Mouse (Mus musculus): Measurements from ENCODE around the gene Wdr26. TPM values are rescaled to one million over a fixed set of nuclear protein-coding genes. Genes with fewer than 3 reads are reported as not detected.

Gene Wdr26
- polyA plus RNA-seq, 1 experiment from 2014 or later: 25.9 TPM

DNA sequence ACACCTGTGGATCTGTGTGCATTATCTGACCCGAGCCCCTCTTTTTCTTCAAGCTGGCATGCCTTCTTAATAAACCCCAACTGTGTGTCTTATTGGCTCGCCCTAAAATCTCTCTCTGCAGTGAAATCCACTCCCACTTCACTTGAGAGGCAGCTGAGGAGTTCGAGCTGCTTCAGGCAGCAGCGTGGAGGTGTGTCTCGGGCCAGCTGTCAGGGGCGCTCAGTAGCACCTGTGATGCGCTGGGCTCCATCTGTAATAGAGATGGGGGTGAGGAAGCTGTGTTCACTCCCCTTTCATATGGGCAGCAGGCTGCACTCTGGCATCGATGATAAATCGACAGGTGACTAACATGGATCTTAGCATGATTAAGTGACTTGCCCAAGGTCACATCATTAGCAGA is 43.6 kb upstream of the Wdr26 start:
- H3K4me3 ChIP-seq: peak overlapping the region; percentile 58; the same call in 1 of the 2 replicates
- H3K4me1 ChIP-seq: peaks cover 65% of the 10 kb centered on the region
- H3K9me3 ChIP-seq: no peaks in the 10 kb centered on the region

DNA sequence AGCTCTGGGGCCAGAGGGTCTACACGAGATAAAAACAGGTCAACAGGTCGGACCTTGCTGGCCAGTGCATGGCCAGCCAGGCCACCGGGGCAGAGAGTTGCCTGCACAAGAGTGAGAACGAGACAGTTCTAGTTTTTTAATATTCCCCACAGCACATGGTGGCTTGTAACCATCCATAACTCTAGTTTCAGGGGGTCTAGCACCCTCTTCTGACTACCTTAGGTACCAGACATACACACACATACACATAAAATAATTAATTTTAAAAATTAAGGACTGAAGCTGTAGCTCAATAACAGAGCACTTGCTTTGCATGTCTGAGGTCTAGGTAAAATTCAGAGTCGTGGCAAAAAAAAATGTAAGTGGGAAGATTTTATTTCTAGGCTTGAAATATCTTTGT is 39.8 kb upstream of the Wdr26 start:
- Histone ChIP-seq H3K9me3 (no peaks in the 10 kb centered on the region), H3K27me3 (replicated peaks) (no peaks in the 10 kb centered on the region), H3K27ac (replicated peaks) (peak overlapping the region; percentile 39; the same call in 1 of the 2 replicates), H3K4me3 (no peak overlapping the region), H3K4me2 (no peak overlapping the region), H3K9ac (peak overlapping the region; percentile 44; the same call in 1 of the 2 replicates), H3K4me1 (peaks cover 38% of the 10 kb centered on the region), H3K36me3 (no peaks in the 10 kb centered on the region)
- 66% methylated on average over 5 of the region's 5 CpGs for WGBS
- no peak for ATAC-seq (ENCODE audit: extremely low read depth, insufficient number of reproducible peaks, low FRiP score, low TSS enrichment)

More for the DNA sequence above, 43.6 kb upstream of the Wdr26 start:
- ATAC-seq (ENCODE audit: extremely low read depth, insufficient number of reproducible peaks, low FRiP score, low TSS enrichment): no peak
- peak overlapping the region; percentile 92 for H3K4me2 ChIP-seq
- 57% methylated on average over 9 of the region's 9 CpGs for WGBS
- H3K27me3 ChIP-seq (replicated peaks): no peaks in the 10 kb centered on the region
- no peaks in the 10 kb centered on the region for H3K36me3 ChIP-seq
- peak overlapping the region; percentile 89; the same call in 1 of the 2 replicates for H3K27ac ChIP-seq (replicated peaks)
- peak overlapping the region; percentile 83; the same call in 1 of the 2 replicates for H3K9ac ChIP-seq

DNA sequence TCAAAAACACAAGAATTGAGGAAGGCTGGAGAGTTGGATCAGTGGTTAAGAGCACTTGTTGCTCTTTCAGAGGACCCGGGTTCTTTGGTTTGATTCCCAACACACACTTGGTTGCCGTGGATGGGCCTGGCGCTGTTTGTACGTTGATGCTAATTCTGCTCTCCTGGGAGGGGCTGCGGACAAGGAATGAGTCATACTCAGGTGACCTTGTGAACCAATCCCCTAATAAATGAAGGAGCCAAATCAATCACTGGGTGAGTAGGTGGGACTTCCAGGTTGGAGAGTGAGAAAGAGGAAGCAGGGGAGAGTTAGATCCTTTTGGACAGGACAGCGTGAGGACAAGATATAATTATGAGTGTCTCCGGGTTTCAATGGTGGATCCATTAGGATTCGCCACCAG is 39.2 kb upstream of the Wdr26 start:
- no peaks in the 10 kb centered on the region for H3K9me3 ChIP-seq
- no peaks in the 10 kb centered on the region for H3K36me3 ChIP-seq
- peaks cover 38% of the 10 kb centered on the region for H3K4me1 ChIP-seq
- 89% methylated on average over 8 of the region's 8 CpGs for WGBS
- H3K4me3 ChIP-seq: no peak overlapping the region
- no peak overlapping the region for H3K9ac ChIP-seq
- no peak for ATAC-seq (ENCODE audit: extremely low read depth, insufficient number of reproducible peaks, low FRiP score, low TSS enrichment)
- H3K27ac ChIP-seq (replicated peaks): no peak overlapping the region
- no peaks in the 10 kb centered on the region for H3K27me3 ChIP-seq (replicated peaks)
- H3K4me2 ChIP-seq: no peak overlapping the region

DNA sequence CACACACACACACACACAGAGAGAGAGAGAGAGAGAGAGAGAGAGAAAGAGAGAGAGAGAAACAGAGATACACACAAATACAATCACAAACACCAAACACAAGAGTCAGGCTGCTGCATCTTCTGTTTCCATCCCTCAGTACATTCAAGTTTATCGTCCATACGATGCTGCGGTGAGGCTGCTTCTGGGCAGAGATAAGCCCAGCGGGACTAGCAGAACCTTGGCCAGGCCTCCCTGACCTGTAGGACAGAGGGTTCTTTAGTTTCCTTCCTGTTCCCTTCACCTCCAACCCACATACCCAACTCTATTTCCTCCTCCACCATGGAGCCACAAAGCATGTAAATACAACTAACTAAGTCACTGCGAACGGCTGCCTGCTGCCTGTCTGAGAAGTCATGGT is 37.7 kb upstream of the Wdr26 start:
- H3K9me3 ChIP-seq: no peaks in the 10 kb centered on the region
- WGBS: 59% methylated on average over 6 of the region's 6 CpGs

DNA sequence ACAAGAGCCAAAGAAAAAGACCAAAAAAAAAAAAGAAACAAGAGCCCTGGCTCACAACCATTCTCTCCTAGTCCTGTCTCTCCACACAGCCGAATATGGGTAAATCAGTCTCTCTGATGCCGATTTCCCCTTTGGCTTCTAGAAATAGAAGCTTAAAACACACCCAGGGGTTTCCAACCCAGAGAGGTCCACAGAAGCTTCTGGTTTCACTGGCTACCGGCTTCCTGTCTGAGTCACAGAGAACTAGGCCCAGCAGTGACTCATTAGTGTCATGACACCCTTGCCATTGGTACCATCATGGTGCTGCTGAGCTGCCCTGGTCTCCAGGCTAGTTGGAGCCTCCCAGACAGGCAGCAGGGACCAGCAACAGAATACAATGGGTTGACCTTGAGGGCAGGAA is 35.4 kb upstream of the Wdr26 start:
- no peak overlapping the region for H3K4me2 ChIP-seq
- ATAC-seq (ENCODE audit: extremely low read depth, insufficient number of reproducible peaks, low FRiP score, low TSS enrichment): no peak
- H3K9ac ChIP-seq: peak overlapping the region; percentile 21; the same call in 1 of the 2 replicates
- H3K27me3 ChIP-seq (replicated peaks): no peaks in the 10 kb centered on the region
- no peak overlapping the region for H3K4me3 ChIP-seq
- no peaks in the 10 kb centered on the region for H3K36me3 ChIP-seq
- no peaks in the 10 kb centered on the region for H3K9me3 ChIP-seq
- peak overlapping the region; percentile 57; the same call in 1 of the 2 replicates for H3K27ac ChIP-seq (replicated peaks)
- H3K4me1 ChIP-seq: peaks cover 25% of the 10 kb centered on the region
- WGBS: 49% methylated on average over 3 of the region's 3 CpGs

More for the DNA sequence above, 37.7 kb upstream of the Wdr26 start:
- ATAC-seq (ENCODE audit: extremely low read depth, insufficient number of reproducible peaks, low FRiP score, low TSS enrichment): no peak
- Histone ChIP-seq H3K9ac (no peak overlapping the region), H3K4me2 (no peak overlapping the region), H3K27me3 (replicated peaks) (no peaks in the 10 kb centered on the region), H3K36me3 (no peaks in the 10 kb centered on the region), H3K27ac (replicated peaks) (no peak overlapping the region), H3K4me3 (no peak overlapping the region), H3K4me1 (peaks cover 32% of the 10 kb centered on the region)

DNA sequence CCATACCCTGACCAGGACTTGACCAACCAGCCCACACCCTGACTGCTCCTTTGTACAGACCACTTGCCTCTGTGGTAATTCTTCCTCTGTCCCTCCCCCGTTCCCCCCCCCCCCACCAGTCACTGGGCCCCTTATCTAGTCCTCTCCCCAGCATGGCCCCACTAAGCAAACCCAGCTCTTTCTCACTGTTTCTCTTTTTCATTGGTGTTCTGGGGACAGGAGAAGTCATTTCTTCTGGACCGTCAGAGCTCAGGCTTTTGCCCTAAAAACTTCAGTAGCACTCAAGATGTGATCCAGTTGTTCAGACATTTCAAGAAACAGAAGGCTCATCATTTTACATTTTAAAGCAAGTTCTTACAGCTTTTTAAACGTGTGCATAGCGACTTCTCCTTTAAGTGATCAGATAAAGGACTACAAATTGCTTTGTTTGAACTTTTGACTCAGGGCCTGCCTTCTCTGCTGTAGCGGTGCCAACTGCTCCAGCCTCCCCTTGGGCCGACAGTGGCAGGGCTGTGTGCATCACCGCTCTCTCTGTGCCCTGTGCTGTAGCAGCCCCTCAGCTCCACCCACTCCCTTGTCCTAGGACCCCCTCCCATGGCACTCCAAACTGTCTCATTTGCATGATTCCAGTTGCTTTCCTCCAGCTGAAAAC is 34.8 kb upstream of the Wdr26 start:
- peak overlapping the region; percentile 21; the same call in 1 of the 2 replicates for H3K9ac ChIP-seq
- H3K4me1 ChIP-seq: peaks cover 20% of the 10 kb centered on the region
- H3K4me2 ChIP-seq: peak overlapping the region; percentile 30; the same call in 1 of the 2 replicates
- no peak overlapping the region for H3K4me3 ChIP-seq
- ATAC-seq (ENCODE audit: extremely low read depth, insufficient number of reproducible peaks, low FRiP score, low TSS enrichment): peak; percentile 45; the same call in 1 of the 2 replicates
- H3K27ac ChIP-seq (replicated peaks): peak overlapping the region; percentile 57; the same call in 1 of the 2 replicates
- H3K9me3 ChIP-seq: no peaks in the 10 kb centered on the region
- H3K36me3 ChIP-seq: no peaks in the 10 kb centered on the region
- H3K27me3 ChIP-seq (replicated peaks): no peaks in the 10 kb centered on the region
- WGBS: 24% methylated on average over 7 of the region's 7 CpGs

DNA sequence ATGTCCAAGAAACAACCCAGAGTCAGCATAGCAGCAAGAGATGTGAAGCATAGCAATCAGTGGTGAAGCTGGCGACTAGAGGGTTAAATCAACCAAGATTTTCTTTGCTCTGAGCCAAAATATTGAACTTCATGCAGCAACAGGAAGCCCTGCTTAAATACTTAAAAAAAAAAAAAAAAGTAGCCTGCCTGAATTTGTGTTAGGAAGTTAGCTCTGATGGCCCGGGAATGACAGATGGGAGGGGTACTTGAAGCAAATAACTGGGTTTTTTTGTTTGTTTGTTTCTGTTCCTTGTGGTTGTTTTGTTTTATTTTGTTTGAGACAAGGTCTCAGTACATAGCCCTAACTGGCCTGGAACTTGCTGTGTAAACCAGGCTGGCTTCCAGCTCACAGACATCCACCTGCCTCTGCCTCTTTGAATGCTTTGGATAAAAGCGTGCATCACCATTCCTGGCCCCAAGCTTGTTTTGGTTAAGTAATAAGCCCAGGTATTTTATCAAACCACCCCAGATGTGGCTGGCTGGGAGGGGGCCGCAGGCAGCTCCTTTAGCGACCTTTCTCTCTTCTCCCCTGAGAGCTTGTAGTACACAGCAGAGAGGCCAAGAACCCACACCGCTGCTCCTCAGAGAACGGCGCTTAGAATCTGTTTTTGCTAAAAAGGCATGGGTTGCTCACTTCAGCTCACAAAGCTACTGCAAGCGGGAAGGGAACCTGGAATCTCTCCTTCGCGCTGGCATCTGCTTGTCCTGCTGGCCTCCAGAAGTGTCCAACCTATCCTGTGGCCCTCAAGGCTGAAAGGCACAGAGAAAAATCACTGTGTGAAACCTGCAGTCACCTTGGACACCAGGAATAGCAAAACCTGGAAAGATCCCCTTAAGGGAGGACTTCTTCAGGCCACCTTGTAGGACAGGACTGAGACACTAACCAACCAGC is 34.0 kb upstream of the Wdr26 start:
- H3K27ac ChIP-seq (replicated peaks): peak overlapping the region; percentile 50
- H3K9ac ChIP-seq: 0 out of 2 replicates have a peak overlapping the region, but pooled peaks have one; percentile 21
- no peaks in the 10 kb centered on the region for H3K27me3 ChIP-seq (replicated peaks)
- H3K4me3 ChIP-seq: no peak overlapping the region
- ATAC-seq (ENCODE audit: extremely low read depth, insufficient number of reproducible peaks, low FRiP score, low TSS enrichment): no peak; the same call in 1 of the 2 replicates
- H3K36me3 ChIP-seq: no peaks in the 10 kb centered on the region
- 63% methylated on average over 11 of the region's 11 CpGs for WGBS
- peaks cover 20% of the 10 kb centered on the region for H3K4me1 ChIP-seq
- H3K9me3 ChIP-seq: no peaks in the 10 kb centered on the region
- H3K4me2 ChIP-seq: peak overlapping the region; percentile 19; the same call in 1 of the 2 replicates

DNA sequence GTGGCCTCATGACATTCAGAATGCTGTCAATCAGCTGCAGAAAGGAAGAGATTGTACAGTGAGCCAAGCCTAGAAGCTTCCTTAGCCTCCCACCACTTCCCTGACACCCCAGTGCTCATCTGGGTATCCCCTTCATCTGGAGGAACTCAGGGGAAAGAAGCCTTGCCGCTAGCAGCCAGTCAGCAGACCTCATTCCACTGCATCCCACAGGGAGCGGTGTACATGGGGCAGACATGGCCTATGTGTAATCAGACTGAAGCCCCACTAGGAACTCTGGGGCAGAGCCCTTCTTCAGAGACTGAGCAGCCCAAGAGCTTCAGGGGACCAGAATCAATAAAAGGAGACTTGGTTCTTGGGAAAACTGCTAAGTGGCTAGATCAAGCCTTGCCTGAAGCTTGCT is 33.3 kb upstream of the Wdr26 start:
- Histone ChIP-seq H3K4me2 (no peak overlapping the region), H3K36me3 (no peaks in the 10 kb centered on the region), H3K9ac (no peak overlapping the region), H3K4me1 (peaks cover 20% of the 10 kb centered on the region), H3K4me3 (no peak overlapping the region), H3K9me3 (no peaks in the 10 kb centered on the region), H3K27me3 (replicated peaks) (no peaks in the 10 kb centered on the region), H3K27ac (replicated peaks) (no peak overlapping the region)
- WGBS: 86% methylated on average over 2 of the region's 2 CpGs
- no peak for ATAC-seq (ENCODE audit: extremely low read depth, insufficient number of reproducible peaks, low FRiP score, low TSS enrichment)

DNA sequence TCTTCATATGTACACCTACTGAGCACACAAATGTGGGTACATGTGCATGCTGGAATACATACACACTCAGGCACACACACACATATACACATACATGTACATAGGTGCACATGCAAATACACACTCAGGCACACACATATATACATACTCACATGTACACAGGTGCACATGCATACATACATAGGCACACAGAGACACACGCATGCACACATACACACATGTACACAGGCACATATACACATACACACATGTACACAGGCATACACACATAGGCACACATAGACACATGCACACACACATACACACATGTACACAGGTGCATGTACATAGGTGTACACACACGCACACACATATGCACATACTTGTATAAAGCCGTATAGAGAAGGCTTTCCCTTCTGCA is 29.4 kb upstream of the Wdr26 start:
- H3K9me3 ChIP-seq: no peaks in the 10 kb centered on the region
- H3K27ac ChIP-seq (replicated peaks): no peak overlapping the region
- H3K4me2 ChIP-seq: no peak overlapping the region
- H3K9ac ChIP-seq: no peak overlapping the region
- peaks cover 5% of the 10 kb centered on the region for H3K4me1 ChIP-seq
- no peak for ATAC-seq (ENCODE audit: extremely low read depth, insufficient number of reproducible peaks, low FRiP score, low TSS enrichment)
- no peaks in the 10 kb centered on the region for H3K27me3 ChIP-seq (replicated peaks)
- no peak overlapping the region for H3K4me3 ChIP-seq
- H3K36me3 ChIP-seq: no peaks in the 10 kb centered on the region
- 96% methylated on average over 3 of the region's 3 CpGs for WGBS

DNA sequence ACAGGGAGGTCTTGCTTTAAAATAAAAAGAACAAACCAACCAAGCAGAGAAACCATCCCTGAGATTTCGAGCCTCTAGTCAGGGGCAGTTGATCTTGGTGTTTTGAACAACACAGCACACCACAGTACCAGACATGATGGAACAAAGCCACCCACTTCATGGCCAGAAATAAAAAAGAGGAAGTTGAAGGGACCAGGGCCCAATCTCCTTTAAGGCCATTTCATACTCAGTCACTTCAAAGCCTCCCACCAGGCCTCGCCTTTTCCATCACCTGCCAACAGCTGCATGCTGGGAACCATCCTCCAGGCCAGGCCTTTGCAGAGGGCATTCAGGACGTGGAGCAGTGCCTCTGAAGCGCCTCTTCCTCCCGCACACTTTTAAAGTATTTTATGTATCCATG is 25.5 kb upstream of the Wdr26 start:
- no peaks in the 10 kb centered on the region for H3K9me3 ChIP-seq
- no peaks in the 10 kb centered on the region for H3K36me3 ChIP-seq
- no peak for ATAC-seq (ENCODE audit: extremely low read depth, insufficient number of reproducible peaks, low FRiP score, low TSS enrichment)
- no peak overlapping the region for H3K27ac ChIP-seq (replicated peaks)
- no peak overlapping the region for H3K4me2 ChIP-seq
- WGBS: 67% methylated on average over 5 of the region's 5 CpGs
- no peaks in the 10 kb centered on the region for H3K27me3 ChIP-seq (replicated peaks)
- H3K9ac ChIP-seq: no peak overlapping the region
- H3K4me1 ChIP-seq: peaks cover 15% of the 10 kb centered on the region
- H3K4me3 ChIP-seq: no peak overlapping the region

DNA sequence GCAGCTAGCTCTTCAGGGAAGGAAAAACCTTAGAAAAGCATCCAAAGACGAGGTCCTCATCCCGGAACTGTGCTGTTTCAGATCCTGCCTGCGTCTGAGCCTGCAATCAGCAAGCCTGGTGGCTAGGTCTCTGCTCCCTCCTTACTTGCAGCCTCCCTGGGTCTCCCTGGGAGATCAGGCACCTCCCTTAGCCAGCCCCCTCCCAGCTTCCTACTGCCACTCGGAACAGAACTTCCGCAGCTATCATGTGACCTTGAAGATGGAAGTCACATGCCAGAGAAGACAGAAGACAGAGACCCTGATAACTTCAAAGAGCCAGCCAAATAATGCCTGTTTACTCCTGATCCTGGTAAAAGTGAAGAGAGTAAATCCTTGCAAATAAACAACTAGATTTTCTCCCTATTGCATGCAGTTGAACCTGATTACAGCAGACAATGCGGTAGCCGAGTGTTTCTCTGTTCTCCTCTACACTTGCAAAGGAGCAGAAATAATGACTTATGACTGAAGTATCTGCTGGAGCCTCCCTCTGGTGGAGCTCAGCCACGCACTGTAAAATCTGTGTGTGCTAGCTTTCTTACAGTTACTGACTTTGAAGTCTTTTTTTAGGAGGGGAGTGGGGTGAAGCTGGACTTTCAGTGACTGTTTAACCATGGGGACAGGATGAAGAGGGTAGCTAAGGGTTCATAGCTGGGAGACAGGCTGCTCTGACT is 22.7 kb upstream of the Wdr26 start:
- no peaks in the 10 kb centered on the region for H3K9me3 ChIP-seq
- WGBS: 24% methylated on average over 8 of the region's 8 CpGs
- H3K4me1 ChIP-seq: peaks cover 35% of the 10 kb centered on the region
- ATAC-seq (ENCODE audit: extremely low read depth, insufficient number of reproducible peaks, low FRiP score, low TSS enrichment): no peak; the same call in 1 of the 2 replicates
- H3K4me3 ChIP-seq: peak overlapping the region; percentile 34
- no peaks in the 10 kb centered on the region for H3K27me3 ChIP-seq (replicated peaks)
- H3K27ac ChIP-seq (replicated peaks): peak overlapping the region; percentile 65
- H3K9ac ChIP-seq: peak overlapping the region; percentile 73
- peak overlapping the region; percentile 65 for H3K4me2 ChIP-seq
- no peaks in the 10 kb centered on the region for H3K36me3 ChIP-seq
